Mouse (Mus musculus) midbrain, embryonic 14.5 days (tissue): ENCODE measurements around the gene Parg. TPM values are rescaled to one million over a fixed set of nuclear protein-coding genes. Genes with fewer than 3 reads are reported as not detected.
"Not testable (repeated sequence)": the region's sequence is repeated elsewhere in the genome, so short reads cannot be mapped to it uniquely, and the experiment has no call there.

Experiments
- ATAC-seq: fragments of 200-750 bp; cut with Nextera tagmentation; 2 replicates; pipeline ENCODE4 v1.8.0; 2017; ENCODE audit warnings: moderate number of reproducible peaks, moderate library complexity; ENCODE audit not compliant: low FRiP score, low TSS enrichment
- DNase-seq: peaks from one replicate; pipeline ENCODE4 v3.0.0-alpha.2; 2015
- H3K27ac ChIP-seq: fragments of 300-500 bp; sonication (generic); replicated peaks from 2 replicates; pipeline ENCODE4 v1.5.1; 2014; ENCODE audit warnings: mild to moderate bottlenecking, low read depth, low read length, moderate library complexity
- H3K27me3 ChIP-seq: fragments of 300-500 bp; sonication (generic); 2 replicates; pipeline ENCODE4 v1.6.1; 2014; ENCODE audit warnings: low read length, control low read depth, mixed read lengths; ENCODE audit not compliant: control insufficient read depth, insufficient read depth
- H3K36me3 ChIP-seq: fragments of 300-500 bp; sonication (generic); 2 replicates; pipeline ENCODE4 v1.6.1; 2014; ENCODE audit warnings: low read length, control low read depth; ENCODE audit not compliant: control insufficient read depth, insufficient read depth
- H3K4me1 ChIP-seq: fragments of 300-500 bp; sonication (generic); 2 replicates; pipeline ENCODE4 v1.6.1; 2014; ENCODE audit warnings: mild to moderate bottlenecking, antibody characterized with exemption, low read length, control low read depth; ENCODE audit not compliant: control insufficient read depth, insufficient read depth
- H3K4me2 ChIP-seq: fragments of 300-500 bp; sonication (generic); 2 replicates; pipeline ENCODE4 v1.6.1; 2014; ENCODE audit warnings: mild to moderate bottlenecking, low read length, moderate library complexity
- H3K4me3 ChIP-seq: fragments of 300-500 bp; sonication (generic); replicated peaks from 2 replicates; pipeline ENCODE4 v1.5.1; 2014; ENCODE audit warnings: low read depth, low read length
- H3K9ac ChIP-seq: fragments of 300-500 bp; sonication (generic); replicated peaks from 2 replicates; pipeline ENCODE4 v1.6.1; 2014; ENCODE audit warnings: mild to moderate bottlenecking, low read length, moderate library complexity
- H3K9me3 ChIP-seq: fragments of 300-500 bp; sonication (generic); 2 replicates; pipeline ENCODE4 v1.6.1; 2016; ENCODE audit warnings: low read length, control low read depth, mixed read lengths; ENCODE audit not compliant: control insufficient read depth
- WGBS: fragments of 180-500 bp; shearing (Covaris S2); extraction: QIAGEN DNeasy Blood & Tissue Kit; methylation state at CpG from one replicate; pipeline ENCODE4 v1.1.7; 2014; 5-methylcytosine and 5-hydroxymethylcytosine counted together
- polyA plus RNA-seq: library from polyadenylated mRNA; unstranded; fragments of >200 nt; fragmentation: Nextera tagmentation; extraction: Ambion mirVana; gene quantifications from 2 replicates; pipeline ENCODE4 v1.2.1, GENCODE M21; 2014

The Parg gene
- polyA plus RNA-seq, 1 experiment from 2014 or later: 49.6 TPM

- ATAC-seq: no peak
- Histone ChIP-seq H3K4me1 (peaks cover 6% of the 10 kb centered on the region), H3K4me2 (no peak overlapping the region), H3K27me3 (no peaks in the 10 kb centered on the region), H3K4me3 (no peak overlapping the region), H3K36me3 (peaks cover 30% of the 10 kb centered on the region), H3K9me3 (no peaks in the 10 kb centered on the region), H3K9ac (no peak overlapping the region), H3K27ac (no peak overlapping the region)
- 96% methylated on average over 4 of the region's 4 CpGs for WGBS
- DNase-seq: no peak
These were observed 31.6 kb upstream of the Parg start for GRCm38 (mm10) chr14:32170137-32170536.

GRCm38 (mm10) chr14:32175310-32175709, 26.4 kb upstream of the Parg start:
- DNase-seq: no peak
- no peak overlapping the region for H3K27ac ChIP-seq
- H3K4me3 ChIP-seq: no peak overlapping the region
- H3K9me3 ChIP-seq: no peaks in the 10 kb centered on the region
- no peak overlapping the region for H3K9ac ChIP-seq
- H3K27me3 ChIP-seq: no peaks in the 10 kb centered on the region
- no peak for ATAC-seq
- 94% methylated on average over 2 of the region's 2 CpGs for WGBS
- H3K4me2 ChIP-seq: no peak overlapping the region
- H3K4me1 ChIP-seq: no peaks in the 10 kb centered on the region
- H3K36me3 ChIP-seq: peaks cover 52% of the 10 kb centered on the region

GRCm38 (mm10) chr14:32176590-32176989, 25.2 kb upstream of the Parg start:
- not testable (repeated sequence) for H3K4me1 ChIP-seq, DNase-seq, H3K9ac ChIP-seq, H3K27me3 ChIP-seq, H3K4me2 ChIP-seq, H3K9me3 ChIP-seq, H3K27ac ChIP-seq, ATAC-seq, H3K4me3 ChIP-seq
- 89% methylated on average over 4 of the region's 5 CpGs for WGBS
- peaks cover 61% of the 10 kb centered on the region for H3K36me3 ChIP-seq

- ATAC-seq (no peak), DNase-seq (no peak)
- no peak overlapping the region for H3K4me2 ChIP-seq
- 94% methylated on average over 10 of the region's 10 CpGs for WGBS
- no peaks in the 10 kb centered on the region for H3K27me3 ChIP-seq
- no peak overlapping the region for H3K9ac ChIP-seq
- no peak overlapping the region for H3K4me3 ChIP-seq
- peaks cover 65% of the 10 kb centered on the region for H3K36me3 ChIP-seq
- no peaks in the 10 kb centered on the region for H3K9me3 ChIP-seq
- no peak overlapping the region for H3K27ac ChIP-seq
- no peaks in the 10 kb centered on the region for H3K4me1 ChIP-seq
These were observed 22.2 kb upstream of the Parg start for GRCm38 (mm10) chr14:32179393-32180195.

GRCm38 (mm10) chr14:32180861-32181260, 20.9 kb upstream of the Parg start:
- no peaks in the 10 kb centered on the region for H3K9me3 ChIP-seq
- H3K4me2 ChIP-seq: no peak overlapping the region
- H3K27me3 ChIP-seq: no peaks in the 10 kb centered on the region
- ATAC-seq (no peak), DNase-seq (no peak)
- H3K4me1 ChIP-seq: no peaks in the 10 kb centered on the region
- WGBS: 94% methylated on average over 6 of the region's 6 CpGs
- H3K4me3 ChIP-seq: no peak overlapping the region
- no peak overlapping the region for H3K27ac ChIP-seq
- H3K9ac ChIP-seq: no peak overlapping the region
- peaks cover 67% of the 10 kb centered on the region for H3K36me3 ChIP-seq

- 97% methylated on average over 4 of the region's 4 CpGs for WGBS
- H3K36me3 ChIP-seq: peaks cover 88% of the 10 kb centered on the region
- no peak overlapping the region for H3K4me2 ChIP-seq
- no peak overlapping the region for H3K9ac ChIP-seq
- H3K9me3 ChIP-seq: no peaks in the 10 kb centered on the region
- ATAC-seq (no peak), DNase-seq (no peak)
- H3K27ac ChIP-seq: no peak overlapping the region
- no peaks in the 10 kb centered on the region for H3K4me1 ChIP-seq
- no peak overlapping the region for H3K4me3 ChIP-seq
- H3K27me3 ChIP-seq: no peaks in the 10 kb centered on the region
These were observed 17.9 kb upstream of the Parg start for GRCm38 (mm10) chr14:32183846-32184245.

GRCm38 (mm10) chr14:32190627-32191391, 10.9 kb upstream of the Parg start:
- peaks cover 82% of the 10 kb centered on the region for H3K36me3 ChIP-seq
- no peaks in the 10 kb centered on the region for H3K4me1 ChIP-seq
- H3K27ac ChIP-seq: no peak overlapping the region
- no peak overlapping the region for H3K4me3 ChIP-seq
- ATAC-seq (no peak), DNase-seq (no peak)
- H3K4me2 ChIP-seq: no peak overlapping the region
- H3K9me3 ChIP-seq: no peaks in the 10 kb centered on the region
- H3K9ac ChIP-seq: no peak overlapping the region
- no peaks in the 10 kb centered on the region for H3K27me3 ChIP-seq
- WGBS: 95% methylated on average over 6 of the region's 6 CpGs

- ATAC-seq: no peak
- H3K4me1 ChIP-seq: no peaks in the 10 kb centered on the region
- no peak overlapping the region for H3K9ac ChIP-seq
- peaks cover 77% of the 10 kb centered on the region for H3K36me3 ChIP-seq
- H3K4me3 ChIP-seq: no peak overlapping the region
- no peaks in the 10 kb centered on the region for H3K27me3 ChIP-seq
- no peak overlapping the region for H3K27ac ChIP-seq
- DNase-seq: no peak
- no peak overlapping the region for H3K4me2 ChIP-seq
- H3K9me3 ChIP-seq: no peaks in the 10 kb centered on the region
- WGBS: 95% methylated on average over 5 of the region's 5 CpGs
These were observed 9.8 kb upstream of the Parg start for GRCm38 (mm10) chr14:32191926-32192325.

GRCm38 (mm10) chr14:32192437-32192836, 9.3 kb upstream of the Parg start:
- DNase-seq: peak; percentile 76
- 53% methylated on average over 3 of the region's 3 CpGs for WGBS

More at GRCm38 (mm10) chr14:32192437-32192836, 9.3 kb upstream of the Parg start:
- no peak overlapping the region for H3K9ac ChIP-seq
- no peak for ATAC-seq
- H3K4me3 ChIP-seq: no peak overlapping the region
- no peak overlapping the region for H3K27ac ChIP-seq
- H3K36me3 ChIP-seq: peaks cover 77% of the 10 kb centered on the region
- no peaks in the 10 kb centered on the region for H3K27me3 ChIP-seq
- H3K4me1 ChIP-seq: no peaks in the 10 kb centered on the region
- H3K9me3 ChIP-seq: no peaks in the 10 kb centered on the region
- no peak overlapping the region for H3K4me2 ChIP-seq
